Mouse (Mus musculus): ENCODE data around the gene Clp1. TPM values are rescaled to one million over a fixed set of nuclear protein-coding genes. Genes with fewer than 3 reads are reported as not detected.
A peak's percentile ranks its signal among the peaks of the same experiment; 100 is the strongest.

The Clp1 gene
- polyA plus RNA-seq, 1 experiment from 2014 or later, result 20.7 TPM

- H3K36me3 ChIP-seq, result no peaks in the 10 kb centered on the region
- H3K9me3 ChIP-seq, result no peaks in the 10 kb centered on the region
- no peak overlapping the region for H3K9ac ChIP-seq
- no peak overlapping the region for H3K4me3 ChIP-seq
- WGBS, result 2% methylated on average over 2 of the region's 2 CpGs
- no peak overlapping the region for H3K27ac ChIP-seq (replicated peaks)
- no peaks in the 10 kb centered on the region for H3K4me1 ChIP-seq (replicated peaks)
- ATAC-seq (ENCODE audit: low FRiP score, low read depth), result no peak
- H3K4me2 ChIP-seq, result no peak overlapping the region
- H3K27me3 ChIP-seq, result no peaks in the 10 kb centered on the region
Observed at GRCm38 (mm10) chr2:84758542-84759127, 31.5 kb upstream of the Clp1 start.

GRCm38 (mm10) chr2:84757026-84757682, 30.0 kb upstream of the Clp1 start:
- no peak for ATAC-seq (ENCODE audit: low FRiP score, low read depth)
- no peaks in the 10 kb centered on the region for H3K9me3 ChIP-seq
- H3K9ac ChIP-seq, result no peak overlapping the region
- H3K36me3 ChIP-seq, result no peaks in the 10 kb centered on the region
- H3K4me1 ChIP-seq (replicated peaks), result no peaks in the 10 kb centered on the region
- H3K27ac ChIP-seq (replicated peaks), result no peak overlapping the region
- no peaks in the 10 kb centered on the region for H3K27me3 ChIP-seq
- H3K4me3 ChIP-seq, result no peak overlapping the region
- WGBS, result 61% methylated on average over 7 of the region's 7 CpGs
- H3K4me2 ChIP-seq, result no peak overlapping the region

GRCm38 (mm10) chr2:84756245-84756644, 29.1 kb upstream of the Clp1 start:
- Histone ChIP-seq H3K27ac (replicated peaks) (no peak overlapping the region), H3K4me3 (no peak overlapping the region), H3K9me3 (no peaks in the 10 kb centered on the region), H3K4me2 (no peak overlapping the region), H3K36me3 (no peaks in the 10 kb centered on the region), H3K27me3 (no peaks in the 10 kb centered on the region), H3K9ac (no peak overlapping the region), H3K4me1 (replicated peaks) (no peaks in the 10 kb centered on the region)
- WGBS, result 84% methylated on average over 5 of the region's 5 CpGs
- no peak for ATAC-seq (ENCODE audit: low FRiP score, low read depth)

- H3K27ac ChIP-seq (replicated peaks), result no peak overlapping the region
- H3K4me1 ChIP-seq (replicated peaks), result no peaks in the 10 kb centered on the region
- no peak overlapping the region for H3K9ac ChIP-seq
- ATAC-seq (ENCODE audit: low FRiP score, low read depth), result no peak
- no peak overlapping the region for H3K4me3 ChIP-seq
- no peak overlapping the region for H3K4me2 ChIP-seq
- no peaks in the 10 kb centered on the region for H3K36me3 ChIP-seq
- 58% methylated on average over 6 of the region's 6 CpGs for WGBS
- H3K27me3 ChIP-seq, result no peaks in the 10 kb centered on the region
- no peaks in the 10 kb centered on the region for H3K9me3 ChIP-seq
Observed at GRCm38 (mm10) chr2:84750115-84750514, 23.0 kb upstream of the Clp1 start.

- Histone ChIP-seq H3K4me2 (peak overlapping the region; percentile 83), H3K27me3 (no peaks in the 10 kb centered on the region), H3K27ac (replicated peaks) (peak overlapping the region; percentile 97), H3K4me1 (replicated peaks) (peaks cover 40% of the 10 kb centered on the region), H3K36me3 (no peaks in the 10 kb centered on the region), H3K4me3 (peak overlapping the region; percentile 67), H3K9me3 (no peaks in the 10 kb centered on the region), H3K9ac (peak overlapping the region; percentile 33)
- peak; percentile 4; the same call in 1 of the 2 replicates for ATAC-seq (ENCODE audit: low FRiP score, low read depth)
- 2% methylated on average over 10 of the region's 10 CpGs for WGBS
Observed at GRCm38 (mm10) chr2:84744126-84744525, 17.0 kb upstream of the Clp1 start.

GRCm38 (mm10) chr2:84743561-84743960, 16.4 kb upstream of the Clp1 start, which contains the start of gene Gm19426:
Gene Gm19426, minus strand, starts transcription at chr2:84743655.
- no peaks in the 10 kb centered on the region for H3K27me3 ChIP-seq
- peak within 1 kb of the TSS; percentile 67 for H3K4me3 ChIP-seq
- H3K4me2 ChIP-seq, result peak within 1 kb of the TSS; percentile 83
- H3K36me3 ChIP-seq, result no peaks in the 10 kb centered on the region
- H3K9ac ChIP-seq, result peak within 1 kb of the TSS; percentile 77
- no peaks in the 10 kb centered on the region for H3K9me3 ChIP-seq
- H3K27ac ChIP-seq (replicated peaks), result peak within 1 kb of the TSS; percentile 97
- peaks cover 45% of the 10 kb centered on the region for H3K4me1 ChIP-seq (replicated peaks)
- peak; percentile 93 for ATAC-seq (ENCODE audit: low FRiP score, low read depth)
- WGBS, result under 1% methylated on average over 24 of the region's 25 CpGs

- H3K4me1 ChIP-seq (replicated peaks), result peaks cover 54% of the 10 kb centered on the region
- WGBS, result under 1% methylated on average over 23 of the region's 26 CpGs
- ATAC-seq (ENCODE audit: low FRiP score, low read depth), result peak; percentile 79
Observed at GRCm38 (mm10) chr2:84742451-84743283, 15.5 kb upstream of the Clp1 start.

GRCm38 (mm10) chr2:84741841-84742450, 14.8 kb upstream of the Clp1 start:
- peak overlapping the region; percentile 97 for H3K27ac ChIP-seq (replicated peaks)
- H3K9ac ChIP-seq, result peak overlapping the region; percentile 77; the same call in 1 of the 2 replicates
- peak overlapping the region; percentile 83 for H3K4me2 ChIP-seq
- H3K27me3 ChIP-seq, result no peaks in the 10 kb centered on the region
- ATAC-seq (ENCODE audit: low FRiP score, low read depth), result no peak; the same call in 1 of the 2 replicates
- H3K9me3 ChIP-seq, result no peaks in the 10 kb centered on the region
- H3K4me1 ChIP-seq (replicated peaks), result peaks cover 61% of the 10 kb centered on the region
- H3K36me3 ChIP-seq, result no peaks in the 10 kb centered on the region
- WGBS, result 1% methylated on average over 5 of the region's 5 CpGs
- H3K4me3 ChIP-seq, result peak overlapping the region; percentile 67

More at GRCm38 (mm10) chr2:84742451-84743283, 15.5 kb upstream of the Clp1 start:
- peak overlapping the region; percentile 67 for H3K4me3 ChIP-seq
- H3K27ac ChIP-seq (replicated peaks), result peak overlapping the region; percentile 97
- peak overlapping the region; percentile 77 for H3K9ac ChIP-seq
- H3K9me3 ChIP-seq, result no peaks in the 10 kb centered on the region
- H3K36me3 ChIP-seq, result no peaks in the 10 kb centered on the region
- H3K4me2 ChIP-seq, result peak overlapping the region; percentile 83
- H3K27me3 ChIP-seq, result no peaks in the 10 kb centered on the region

GRCm38 (mm10) chr2:84740608-84741333, 13.6 kb upstream of the Clp1 start:
- Histone ChIP-seq H3K36me3 (no peaks in the 10 kb centered on the region), H3K27ac (replicated peaks) (0 out of 2 replicates have a peak overlapping the region, but pooled peaks have one; percentile 27), H3K27me3 (no peaks in the 10 kb centered on the region), H3K4me1 (replicated peaks) (peaks cover 73% of the 10 kb centered on the region), H3K4me2 (peak overlapping the region; percentile 83), H3K9me3 (no peaks in the 10 kb centered on the region), H3K9ac (no peak overlapping the region), H3K4me3 (no peak overlapping the region)
- no peak for ATAC-seq (ENCODE audit: low FRiP score, low read depth)
- WGBS, result 61% methylated on average over 15 of the region's 15 CpGs

GRCm38 (mm10) chr2:84738271-84738911, 11.2 kb upstream of the Clp1 start:
- Histone ChIP-seq H3K9me3 (no peaks in the 10 kb centered on the region), H3K27me3 (no peaks in the 10 kb centered on the region), H3K4me1 (replicated peaks) (peaks cover 84% of the 10 kb centered on the region), H3K4me2 (peak overlapping the region; percentile 67), H3K27ac (replicated peaks) (0 out of 2 replicates have a peak overlapping the region, but pooled peaks have one; percentile 21), H3K4me3 (0 out of 2 replicates have a peak overlapping the region, but pooled peaks have one; percentile 3), H3K36me3 (no peaks in the 10 kb centered on the region), H3K9ac (0 out of 2 replicates have a peak overlapping the region, but pooled peaks have one; percentile 11)
- ATAC-seq (ENCODE audit: low FRiP score, low read depth), result no peak
- whole genome bisulfite sequencing, result 2% methylated on average over 12 of the region's 12 CpGs

All from hindbrain, embryonic 15.5 days (tissue).